Mouse (Mus musculus) megakaryocyte, adult 5-6 weeks (primary cell): ENCODE measurements around the gene Oit1. TPM values are rescaled to one million over a fixed set of nuclear protein-coding genes. Genes with fewer than 3 reads are reported as not detected.

Experiments used
- ATAC-seq: 2 replicates; pipeline ENCODE4 v1.8.0; 2016; ENCODE audit warnings: mild to moderate bottlenecking, inconsistent platforms; ENCODE audit not compliant: poor library complexity, severe bottlenecking
- total RNA-seq, 2 experiments: library from RNA; stranded (forward) in 1 of 2; stranded (reverse) in 1 of 2; fragments of 153-499, 151-499 nt in 1 of 2; fragments of 221-1000, 200-1000 nt in 1 of 2; gene quantifications; 2 replicates each; pipeline versions ENCODE4 v1.2.3 to v1.2.4; 2015 to 2017

Gene Oit1
- total RNA-seq, 2 experiments from 2014 or later: not detected

GRCm38 (mm10) chr14:8340226-8340625 is 38.3 kb downstream of the Oit1 start:
- ATAC-seq: no peak

GRCm38 (mm10) chr14:8335947-8336346 is 42.6 kb downstream of the Oit1 start:
- ATAC-seq: no peak

- ATAC-seq: no peak
Observed at GRCm38 (mm10) chr14:8334511-8334910, 44.0 kb downstream of the Oit1 start.

GRCm38 (mm10) chr14:8332314-8333252 is 46.0 kb downstream of the Oit1 start:
- ATAC-seq: no peak

- ATAC-seq: no peak
Observed at GRCm38 (mm10) chr14:8331307-8331905, 47.1 kb downstream of the Oit1 start.

- no peak for ATAC-seq
Observed at GRCm38 (mm10) chr14:8330390-8330789, 48.2 kb downstream of the Oit1 start.

DNA sequence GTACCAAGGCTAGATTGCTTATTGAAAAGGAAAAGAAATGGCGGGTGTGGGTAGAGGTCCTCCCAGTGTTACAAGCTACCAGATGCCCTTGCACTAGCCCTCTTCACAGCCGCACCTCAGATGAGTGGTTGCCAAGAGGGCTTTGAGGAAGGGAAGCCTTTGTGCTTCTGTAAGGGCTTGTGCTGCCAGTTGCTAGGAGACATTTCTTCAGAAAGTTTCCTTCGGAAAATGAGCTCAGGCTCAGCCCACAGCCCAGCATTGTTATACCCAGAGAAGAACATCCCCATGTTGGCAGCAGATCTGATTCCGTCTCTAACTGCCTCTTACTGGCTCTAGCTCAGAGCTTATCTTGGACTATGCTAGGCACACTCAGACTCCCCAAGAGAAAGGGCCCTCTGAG is 49.0 kb downstream of the Oit1 start:
- ATAC-seq: no peak

GRCm38 (mm10) chr14:8327371-8327770 is 51.2 kb downstream of the Oit1 start:
- no peak for ATAC-seq

DNA sequence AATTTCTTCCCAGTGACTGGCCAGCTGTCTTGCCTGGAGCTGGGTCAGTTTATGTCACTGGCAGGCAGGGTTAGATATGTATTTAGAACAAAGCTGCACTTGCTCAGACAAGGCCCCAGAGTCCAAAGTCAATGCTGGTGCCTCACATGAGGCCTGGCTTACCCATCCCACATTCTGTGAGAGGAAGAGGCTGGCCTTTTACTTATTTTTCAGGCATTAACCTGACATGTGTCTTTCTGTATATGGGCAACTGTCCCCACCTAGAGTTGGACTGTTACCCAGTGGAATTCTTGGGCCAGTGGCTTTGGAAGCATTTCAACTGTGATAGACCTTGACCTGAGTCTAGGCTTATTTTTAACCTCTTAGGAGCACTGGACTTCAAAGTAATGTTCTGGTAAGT is 51.6 kb downstream of the Oit1 start:
- ATAC-seq: no peak

DNA sequence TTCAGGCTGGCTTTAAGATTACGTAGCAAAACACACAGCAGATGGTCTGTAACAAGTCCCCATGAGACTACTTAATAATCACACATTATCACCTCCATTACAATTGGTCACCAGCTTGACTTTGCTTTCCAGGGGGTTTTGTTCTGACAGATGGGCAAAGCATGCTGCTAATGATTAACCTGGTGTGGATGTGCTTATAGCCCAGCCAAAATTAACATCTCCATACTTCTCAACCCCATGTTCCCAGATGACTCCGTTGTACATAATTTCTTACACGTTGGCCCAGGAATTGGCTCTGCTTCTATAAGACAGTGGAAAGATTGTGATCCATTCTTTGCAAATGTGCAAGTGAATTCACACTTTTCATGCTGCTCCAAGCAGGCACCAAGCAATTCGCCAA is 52.8 kb downstream of the Oit1 start:
- no peak for ATAC-seq

DNA sequence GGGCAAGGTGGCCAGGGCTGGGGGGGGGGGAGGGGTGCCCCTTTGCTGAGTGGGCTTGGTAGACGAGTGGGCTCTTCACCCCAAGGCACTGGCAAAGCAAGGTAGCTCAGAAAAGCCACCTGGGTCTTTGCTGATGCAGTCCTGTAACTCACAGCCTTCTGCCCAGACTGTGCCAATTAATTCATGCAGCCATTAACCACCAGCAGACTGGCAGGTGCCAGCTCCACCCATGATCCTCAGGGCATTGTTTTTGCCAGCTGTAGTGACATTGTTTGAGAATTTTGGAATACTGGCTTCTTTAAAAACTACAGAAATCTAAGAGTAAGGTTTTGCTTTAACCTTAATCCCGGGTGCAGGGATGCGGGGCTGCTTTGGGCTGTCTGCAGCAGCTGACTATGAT is 58.0 kb downstream of the Oit1 start:
- ATAC-seq: no peak

- ATAC-seq: no peak
Observed at GRCm38 (mm10) chr14:8317194-8318097, 61.1 kb downstream of the Oit1 start, which contains the start of gene Fam107a. Gene Fam107a, minus strand, starts transcription at chr14:8318023.

- no peak for ATAC-seq
Observed at GRCm38 (mm10) chr14:8316366-8317193, 62.0 kb downstream of the Oit1 start.

- ATAC-seq: no peak
Observed at GRCm38 (mm10) chr14:8315169-8315568, 63.4 kb downstream of the Oit1 start.

DNA sequence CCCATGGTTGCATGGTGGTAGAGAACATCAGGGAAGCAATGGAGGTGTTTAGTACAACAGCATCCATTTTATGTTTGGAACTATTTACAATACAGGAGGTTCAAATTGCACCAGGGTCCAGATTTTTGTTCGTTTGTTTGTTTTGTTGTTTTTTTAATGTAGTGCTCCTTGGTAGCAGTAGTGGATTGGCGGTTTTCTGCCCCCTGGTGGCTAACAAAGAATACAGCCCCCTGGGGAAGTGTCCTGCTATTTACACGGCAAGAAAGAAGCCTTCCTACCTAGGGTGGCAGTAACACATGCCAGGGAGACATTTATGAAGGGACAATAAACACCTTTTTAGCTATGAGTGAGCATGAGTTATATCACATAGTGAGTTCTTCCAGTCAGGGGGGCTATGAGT is 64.0 kb downstream of the Oit1 start:
- no peak for ATAC-seq

- ATAC-seq: no peak
Observed at GRCm38 (mm10) chr14:8313877-8314276, 64.7 kb downstream of the Oit1 start.

DNA sequence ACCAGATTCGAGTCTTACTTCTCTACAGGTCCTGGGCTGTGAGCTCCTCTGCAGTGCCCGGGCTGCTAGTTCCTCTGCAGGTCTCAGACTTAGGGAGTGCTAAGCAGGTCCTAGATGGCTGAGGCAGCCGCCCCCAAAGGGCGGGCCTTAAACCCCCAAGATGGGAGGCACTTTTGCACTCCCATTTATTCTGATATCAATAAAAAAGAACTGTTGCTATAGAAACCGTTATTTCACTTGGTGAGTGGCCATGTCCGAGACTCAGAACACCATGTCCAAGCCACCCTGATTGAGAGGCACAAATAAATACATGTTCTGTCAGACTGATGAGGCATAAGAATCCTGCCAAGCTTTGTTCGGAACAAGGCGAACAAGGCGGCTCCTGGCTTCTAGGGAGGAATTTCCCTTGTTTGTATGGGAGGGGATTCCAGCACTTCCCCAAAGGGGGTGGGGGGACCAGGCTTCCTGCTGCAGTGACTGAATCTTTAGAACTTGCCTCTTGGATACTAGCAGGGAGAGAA is 68.9 kb downstream of the Oit1 start:
- ATAC-seq: no peak

GRCm38 (mm10) chr14:8308650-8309049 is 69.9 kb downstream of the Oit1 start:
- no peak for ATAC-seq

GRCm38 (mm10) chr14:8306884-8307283 is 71.7 kb downstream of the Oit1 start:
- ATAC-seq: no peak

GRCm38 (mm10) chr14:8305014-8305413 is 73.5 kb downstream of the Oit1 start:
- no peak for ATAC-seq
